Mouse (Mus musculus): ENCODE results near the gene C130079G13Rik. TPM values are rescaled to one million over a fixed set of nuclear protein-coding genes. Genes with fewer than 3 reads are reported as not detected.
"Not testable (repeated sequence)": the region's sequence is repeated elsewhere in the genome, so short reads cannot be mapped to it uniquely, and the experiment has no call there.

Gene C130079G13Rik
- not detected in 2 replicates for polyA plus RNA-seq (2014; fragmentation: Nextera tagmentation; extraction: Ambion mirVana)

GRCm38 (mm10) chr3:59924914-59925313 lies at the start of gene C130079G13Rik:
C130079G13Rik (plus strand) TSS chr3:59925214.
- ATAC-seq (replicated peaks; ENCODE audit: low FRiP score, low TSS enrichment, low read depth), result no peak
- H3K4me3 ChIP-seq (ENCODE audit: low read depth, low read length), result no peak within 1 kb of the TSS

GRCm38 (mm10) chr3:59877601-59878000 lies 47.4 kb upstream of the C130079G13Rik start:
- not testable (repeated sequence) for H3K27me3 ChIP-seq (replicated peaks; ENCODE audit: control insufficient read depth, insufficient read depth, low read length); H3K27ac ChIP-seq (ENCODE audit: low read depth); H3K4me1 ChIP-seq (replicated peaks; ENCODE audit: control insufficient read depth, insufficient read depth, low read length); H3K9ac ChIP-seq (ENCODE audit: low read length); ATAC-seq (replicated peaks; ENCODE audit: low FRiP score, low TSS enrichment, low read depth); DNase-seq (ENCODE audit: low spot score); H3K9me3 ChIP-seq (ENCODE audit: control insufficient read depth, low read length); H3K4me3 ChIP-seq (ENCODE audit: low read depth, low read length); H3K4me2 ChIP-seq (ENCODE audit: low read length); H3K36me3 ChIP-seq (ENCODE audit: control insufficient read depth, insufficient read depth, low read length)
- WGBS, result 61% methylated on average over 1 of the region's 1 CpGs

More at GRCm38 (mm10) chr3:59924914-59925313, at the start of gene C130079G13Rik:
- Histone ChIP-seq H3K9me3 (ENCODE audit: control insufficient read depth, low read length) (no peaks in the 10 kb centered on the region), H3K9ac (ENCODE audit: low read length) (no peak within 1 kb of the TSS), H3K36me3 (ENCODE audit: control insufficient read depth, insufficient read depth, low read length) (no peaks in the 10 kb centered on the region), H3K4me1 (replicated peaks; ENCODE audit: control insufficient read depth, insufficient read depth, low read length) (no peaks in the 10 kb centered on the region), H3K4me2 (ENCODE audit: low read length) (no peak within 1 kb of the TSS), H3K27ac (ENCODE audit: low read depth) (no peak within 1 kb of the TSS), H3K27me3 (replicated peaks; ENCODE audit: control insufficient read depth, insufficient read depth, low read length) (no peaks in the 10 kb centered on the region)
- 91% methylated on average over 2 of the region's 2 CpGs for WGBS
- no peak for DNase-seq (ENCODE audit: low spot score)

DNA sequence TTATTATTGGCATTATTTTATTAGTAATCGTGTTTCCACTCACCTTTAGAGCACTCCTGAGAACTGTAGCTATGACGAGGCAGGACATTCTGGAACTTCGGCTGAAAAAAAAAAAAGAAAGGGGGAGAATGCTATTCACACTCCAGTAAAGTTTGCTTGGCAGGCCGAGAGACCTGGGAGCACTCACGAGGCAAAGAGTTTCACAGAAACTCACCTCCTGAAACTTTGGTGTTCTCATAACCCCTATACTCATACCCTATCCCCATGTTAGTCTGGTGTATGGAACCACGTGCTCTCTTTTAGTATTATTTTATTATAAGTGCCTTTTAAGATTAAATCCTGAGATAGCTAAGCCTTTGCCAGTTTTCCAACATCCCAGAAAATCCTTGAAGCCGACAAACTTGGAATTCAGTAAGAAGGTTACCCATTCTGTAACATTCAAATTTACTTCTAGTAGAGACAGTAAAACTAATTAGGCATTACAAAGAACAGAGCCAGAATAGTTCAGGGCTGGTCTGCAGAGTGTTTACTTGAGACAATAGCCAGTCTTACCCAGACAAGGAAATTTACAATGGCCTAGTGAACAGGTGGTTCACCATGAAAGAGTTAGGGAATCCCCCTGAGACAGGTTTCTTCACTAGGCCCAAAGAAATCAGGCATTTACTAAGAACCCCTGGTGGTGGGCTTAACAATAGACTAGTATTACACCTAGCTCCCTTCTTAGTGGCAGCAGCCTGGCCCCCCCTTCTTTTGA lies 45.0 kb upstream of the C130079G13Rik start:
- ATAC-seq (replicated peaks; ENCODE audit: low FRiP score, low TSS enrichment, low read depth); H3K9me3 ChIP-seq (ENCODE audit: control insufficient read depth, low read length): not testable (repeated sequence)
- 76% methylated on average over 7 of the region's 7 CpGs for WGBS

GRCm38 (mm10) chr3:59893276-59893675 lies 31.7 kb upstream of the C130079G13Rik start:
- H3K4me2 ChIP-seq (ENCODE audit: low read length), result no peak overlapping the region
- DNase-seq (ENCODE audit: low spot score) (no peak), ATAC-seq (replicated peaks; ENCODE audit: low FRiP score, low TSS enrichment, low read depth) (no peak)
- H3K9ac ChIP-seq (ENCODE audit: low read length), result no peak overlapping the region
- WGBS, result 62% methylated on average over 2 of the region's 2 CpGs
- no peaks in the 10 kb centered on the region for H3K27me3 ChIP-seq (replicated peaks; ENCODE audit: control insufficient read depth, insufficient read depth, low read length)
- H3K9me3 ChIP-seq (ENCODE audit: control insufficient read depth, low read length), result no peaks in the 10 kb centered on the region
- H3K27ac ChIP-seq (ENCODE audit: low read depth), result no peak overlapping the region
- H3K36me3 ChIP-seq (ENCODE audit: control insufficient read depth, insufficient read depth, low read length), result no peaks in the 10 kb centered on the region
- H3K4me3 ChIP-seq (ENCODE audit: low read depth, low read length), result no peak overlapping the region
- H3K4me1 ChIP-seq (replicated peaks; ENCODE audit: control insufficient read depth, insufficient read depth, low read length), result no peaks in the 10 kb centered on the region

More for the DNA sequence above, 45.0 kb upstream of the C130079G13Rik start:
- H3K27me3 ChIP-seq (replicated peaks; ENCODE audit: control insufficient read depth, insufficient read depth, low read length); H3K4me3 ChIP-seq (ENCODE audit: low read depth, low read length); DNase-seq (ENCODE audit: low spot score); H3K4me2 ChIP-seq (ENCODE audit: low read length); H3K9ac ChIP-seq (ENCODE audit: low read length); H3K36me3 ChIP-seq (ENCODE audit: control insufficient read depth, insufficient read depth, low read length); H3K27ac ChIP-seq (ENCODE audit: low read depth); H3K4me1 ChIP-seq (replicated peaks; ENCODE audit: control insufficient read depth, insufficient read depth, low read length): not testable (repeated sequence)

GRCm38 (mm10) chr3:59934621-59935020 lies 9.6 kb downstream of the C130079G13Rik start:
- ATAC-seq (replicated peaks; ENCODE audit: low FRiP score, low TSS enrichment, low read depth) (no peak), DNase-seq (ENCODE audit: low spot score) (no peak)
- no peak overlapping the region for H3K9ac ChIP-seq (ENCODE audit: low read length)
- no peaks in the 10 kb centered on the region for H3K9me3 ChIP-seq (ENCODE audit: control insufficient read depth, low read length)
- H3K27me3 ChIP-seq (replicated peaks; ENCODE audit: control insufficient read depth, insufficient read depth, low read length), result no peaks in the 10 kb centered on the region
- no peaks in the 10 kb centered on the region for H3K4me1 ChIP-seq (replicated peaks; ENCODE audit: control insufficient read depth, insufficient read depth, low read length)
- no peak overlapping the region for H3K27ac ChIP-seq (ENCODE audit: low read depth)
- H3K36me3 ChIP-seq (ENCODE audit: control insufficient read depth, insufficient read depth, low read length), result no peaks in the 10 kb centered on the region
- WGBS, result 64% methylated on average over 1 of the region's 1 CpGs
- no peak overlapping the region for H3K4me2 ChIP-seq (ENCODE audit: low read length)
- no peak overlapping the region for H3K4me3 ChIP-seq (ENCODE audit: low read depth, low read length)

- Histone ChIP-seq H3K27me3 (replicated peaks; ENCODE audit: control insufficient read depth, insufficient read depth, low read length) (no peaks in the 10 kb centered on the region), H3K4me1 (replicated peaks; ENCODE audit: control insufficient read depth, insufficient read depth, low read length) (no peaks in the 10 kb centered on the region), H3K9me3 (ENCODE audit: control insufficient read depth, low read length) (no peaks in the 10 kb centered on the region), H3K4me2 (ENCODE audit: low read length) (no peak overlapping the region), H3K4me3 (ENCODE audit: low read depth, low read length) (no peak overlapping the region), H3K27ac (ENCODE audit: low read depth) (no peak overlapping the region), H3K9ac (ENCODE audit: low read length) (no peak overlapping the region), H3K36me3 (ENCODE audit: control insufficient read depth, insufficient read depth, low read length) (no peaks in the 10 kb centered on the region)
- DNase-seq (ENCODE audit: low spot score) (no peak), ATAC-seq (replicated peaks; ENCODE audit: low FRiP score, low TSS enrichment, low read depth) (no peak)
- 84% methylated on average over 10 of the region's 10 CpGs for WGBS
These were observed 22.4 kb downstream of the C130079G13Rik start for GRCm38 (mm10) chr3:59947294-59947950.

DNA sequence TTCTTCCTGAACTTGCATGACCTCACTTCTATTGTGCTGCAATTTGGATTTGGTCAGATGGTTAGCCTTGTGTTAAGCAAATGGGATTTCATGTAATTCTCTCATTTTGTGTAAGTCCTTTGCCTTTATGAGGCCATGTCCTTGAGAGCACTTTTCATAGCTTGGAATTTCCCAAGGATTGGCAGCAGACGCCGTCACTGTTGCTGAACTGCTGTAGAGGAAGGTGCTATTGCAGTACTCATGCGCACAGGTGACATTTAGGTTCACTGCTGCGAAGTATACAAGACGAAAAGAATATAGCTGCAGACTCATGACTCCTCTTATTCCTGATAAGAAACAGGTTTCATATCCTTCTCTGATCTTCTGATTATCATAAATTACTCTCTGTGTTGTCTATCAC lies 45.9 kb downstream of the C130079G13Rik start:
- no peak for DNase-seq (ENCODE audit: low spot score)
- no peaks in the 10 kb centered on the region for H3K4me1 ChIP-seq (replicated peaks; ENCODE audit: control insufficient read depth, insufficient read depth, low read length)
- H3K9ac ChIP-seq (ENCODE audit: low read length), result no peak overlapping the region
- H3K9me3 ChIP-seq (ENCODE audit: control insufficient read depth, low read length), result no peaks in the 10 kb centered on the region
- H3K27me3 ChIP-seq (replicated peaks; ENCODE audit: control insufficient read depth, insufficient read depth, low read length), result no peaks in the 10 kb centered on the region
- no peak overlapping the region for H3K27ac ChIP-seq (ENCODE audit: low read depth)
- no peak overlapping the region for H3K4me2 ChIP-seq (ENCODE audit: low read length)
- no peak overlapping the region for H3K4me3 ChIP-seq (ENCODE audit: low read depth, low read length)
- 85% methylated on average over 5 of the region's 5 CpGs for WGBS
- no peaks in the 10 kb centered on the region for H3K36me3 ChIP-seq (ENCODE audit: control insufficient read depth, insufficient read depth, low read length)
- ATAC-seq (replicated peaks; ENCODE audit: low FRiP score, low TSS enrichment, low read depth), result no peak

GRCm38 (mm10) chr3:59974591-59974990 lies 49.6 kb downstream of the C130079G13Rik start:
- H3K4me2 ChIP-seq (ENCODE audit: low read length), result no peak overlapping the region
- no peaks in the 10 kb centered on the region for H3K27me3 ChIP-seq (replicated peaks; ENCODE audit: control insufficient read depth, insufficient read depth, low read length)
- no peaks in the 10 kb centered on the region for H3K9me3 ChIP-seq (ENCODE audit: control insufficient read depth, low read length)
- no peak for DNase-seq (ENCODE audit: low spot score)
- no peak for ATAC-seq (replicated peaks; ENCODE audit: low FRiP score, low TSS enrichment, low read depth)
- no peak overlapping the region for H3K4me3 ChIP-seq (ENCODE audit: low read depth, low read length)
- H3K27ac ChIP-seq (ENCODE audit: low read depth), result no peak overlapping the region
- no peak overlapping the region for H3K9ac ChIP-seq (ENCODE audit: low read length)
- H3K36me3 ChIP-seq (ENCODE audit: control insufficient read depth, insufficient read depth, low read length), result no peaks in the 10 kb centered on the region
- no peaks in the 10 kb centered on the region for H3K4me1 ChIP-seq (replicated peaks; ENCODE audit: control insufficient read depth, insufficient read depth, low read length)
